Mouse (Mus musculus) frontal cortex, adult 2 months (tissue): ENCODE results near the gene Tgfbr3l. TPM values are rescaled to one million over a fixed set of nuclear protein-coding genes. Genes with fewer than 3 reads are reported as not detected.

ENCODE experiments used
- DNase-seq, 2 experiments: peaks; one replicate each; pipeline ENCODE4 v3.0.0; 2022; ENCODE audit warnings: low spot score in 1 of 2; ENCODE audit errors: extremely low spot score in 1 of 2
- polyA plus RNA-seq: library from polyadenylated mRNA; depleted of rRNA; stranded (reverse); fragments of >200 nt; gene quantifications from 2 replicates; pipeline ENCODE4 v1.2.3, GENCODE M21; 2012; rRNA removed

Gene Tgfbr3l
- polyA plus RNA-seq = 37.1 and 54.6 TPM in 2 replicates

DNA sequence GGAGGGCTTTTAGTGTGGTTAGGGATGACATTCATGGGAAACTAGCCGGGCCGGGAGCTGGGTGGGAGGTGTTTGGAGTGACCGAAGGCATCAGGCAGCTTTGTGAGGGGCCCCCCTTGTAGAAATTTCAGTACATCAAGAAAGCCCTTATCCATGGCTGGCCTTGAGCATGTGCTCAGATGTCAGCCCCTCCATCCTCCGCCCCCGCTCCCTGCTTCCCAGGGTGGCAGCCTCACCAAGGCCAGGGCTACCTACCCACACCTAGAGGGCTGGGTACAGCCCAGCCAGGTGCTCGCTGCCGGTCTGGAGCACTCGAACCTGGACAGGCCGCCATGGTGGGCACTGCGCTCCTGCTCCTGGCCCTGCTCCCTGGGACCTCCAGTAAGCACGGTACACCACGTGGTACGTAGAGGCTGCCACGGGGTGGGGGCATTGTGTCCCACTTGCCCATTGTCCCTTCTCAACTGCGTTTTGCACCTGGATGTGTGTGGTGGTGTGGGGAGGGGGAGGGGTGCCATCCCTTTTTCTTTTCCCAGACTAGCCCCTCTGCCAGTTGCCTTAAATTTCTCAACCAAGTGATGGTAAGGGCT is at the start of gene Tgfbr3l:
Gene Tgfbr3l (plus strand): TSS at position 264 of the 590 bp plus-strand sequence.
- no peak for DNase-seq

- no peak for DNase-seq
These were observed 46.7 kb upstream of the Tgfbr3l start for GRCm38 (mm10) chr8:4201321-4201720.

- DNase-seq = no peak
These were observed 42.5 kb upstream of the Tgfbr3l start for GRCm38 (mm10) chr8:4205246-4206123.

GRCm38 (mm10) chr8:4206182-4207015 is 41.6 kb upstream of the Tgfbr3l start:
- DNase-seq = no peak

- DNase-seq = no peak
These were observed 41.0 kb upstream of the Tgfbr3l start for GRCm38 (mm10) chr8:4207016-4207350.

GRCm38 (mm10) chr8:4211097-4211496 is 36.9 kb upstream of the Tgfbr3l start:
- DNase-seq = no peak

DNA sequence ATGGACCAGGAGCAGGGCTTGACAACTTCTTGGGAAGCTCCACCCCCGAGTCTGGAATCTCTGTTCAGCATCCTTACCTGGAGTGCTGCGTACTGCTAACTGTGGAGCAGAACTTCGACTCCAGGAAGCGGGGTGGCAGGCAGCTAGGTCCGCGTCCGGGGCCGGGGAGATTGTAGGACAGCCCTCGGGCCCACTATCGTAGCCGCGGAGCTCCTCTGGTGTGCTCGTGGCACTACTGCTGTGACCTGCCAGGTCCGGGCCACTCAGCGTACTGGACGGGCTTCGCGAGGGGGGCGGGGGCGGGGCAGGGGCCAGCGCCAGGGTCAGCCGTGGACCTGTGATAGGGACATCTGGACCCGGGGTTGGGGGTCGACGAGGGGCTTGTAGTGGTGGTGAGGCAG is 35.2 kb upstream of the Tgfbr3l start:
- DNase-seq = no peak

- DNase-seq = no peak
These were observed 34.6 kb upstream of the Tgfbr3l start for GRCm38 (mm10) chr8:4213210-4214005.

DNA sequence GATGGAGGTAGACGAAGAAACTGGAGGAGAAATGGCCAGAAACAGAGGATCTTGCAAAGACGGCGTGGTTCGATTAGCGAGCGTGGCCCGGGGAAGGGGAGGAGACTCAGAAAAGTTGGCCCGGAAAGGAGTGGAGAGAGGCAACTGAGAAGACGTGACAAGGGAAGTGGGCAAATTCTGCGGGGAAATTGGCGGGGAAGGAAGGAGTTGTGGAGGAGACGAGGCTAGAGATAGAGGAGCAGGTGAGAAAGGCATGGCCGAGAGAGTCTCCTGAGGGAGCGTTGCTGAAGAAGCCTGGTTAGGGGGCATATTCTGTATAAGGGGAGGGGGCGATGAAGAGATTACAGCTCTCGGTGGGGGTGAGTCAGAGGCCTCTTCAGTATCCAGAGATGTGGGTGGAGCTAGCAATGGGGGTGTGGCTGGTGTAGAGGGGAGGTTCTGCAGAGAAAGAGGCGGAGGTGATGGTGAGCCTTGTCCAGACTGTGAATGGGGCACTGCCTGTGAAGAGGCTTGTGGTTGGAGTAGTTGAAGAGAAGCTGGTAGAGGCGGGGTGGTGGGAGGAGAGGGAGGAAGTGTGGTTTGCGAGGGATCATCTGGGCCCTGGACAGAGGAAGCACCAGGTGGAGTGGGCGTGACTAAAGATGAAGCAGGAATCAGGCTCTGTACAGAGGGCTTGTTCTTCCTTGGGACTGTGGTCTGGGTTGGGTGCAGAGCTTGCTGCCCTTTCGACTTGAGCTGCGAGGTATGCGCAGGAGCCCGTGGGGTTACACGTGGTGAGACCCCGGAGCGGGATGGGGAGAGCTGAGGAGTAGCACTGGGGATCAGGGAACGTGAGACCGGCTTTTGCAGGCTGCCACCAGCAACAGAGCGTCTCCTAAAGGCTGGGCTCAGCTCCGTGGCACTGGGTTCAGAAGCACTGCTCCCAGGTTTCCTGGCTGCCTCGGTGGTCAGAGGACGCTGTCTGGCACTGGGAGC is 33.7 kb upstream of the Tgfbr3l start:
- DNase-seq = no peak

DNA sequence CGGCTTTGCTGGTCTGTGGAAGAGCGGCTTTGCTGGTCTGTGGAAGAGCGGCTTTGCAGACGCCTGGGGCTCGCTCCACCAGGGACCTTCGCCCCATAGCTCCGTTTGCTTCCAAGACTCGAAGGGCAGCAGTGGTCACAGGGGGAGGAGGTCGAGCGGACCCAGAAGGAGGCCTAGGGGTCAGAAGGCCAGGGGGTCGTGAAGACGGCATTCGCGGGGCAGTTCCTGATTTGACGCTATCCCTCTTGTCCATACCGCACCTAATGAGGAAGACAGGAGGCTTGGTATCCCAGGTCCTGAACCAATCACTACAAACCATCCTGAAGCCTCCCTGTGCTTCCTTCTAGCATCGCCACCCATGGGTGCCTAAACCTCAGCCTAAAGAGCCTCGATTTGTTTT is 31.7 kb upstream of the Tgfbr3l start:
- no peak for DNase-seq

DNA sequence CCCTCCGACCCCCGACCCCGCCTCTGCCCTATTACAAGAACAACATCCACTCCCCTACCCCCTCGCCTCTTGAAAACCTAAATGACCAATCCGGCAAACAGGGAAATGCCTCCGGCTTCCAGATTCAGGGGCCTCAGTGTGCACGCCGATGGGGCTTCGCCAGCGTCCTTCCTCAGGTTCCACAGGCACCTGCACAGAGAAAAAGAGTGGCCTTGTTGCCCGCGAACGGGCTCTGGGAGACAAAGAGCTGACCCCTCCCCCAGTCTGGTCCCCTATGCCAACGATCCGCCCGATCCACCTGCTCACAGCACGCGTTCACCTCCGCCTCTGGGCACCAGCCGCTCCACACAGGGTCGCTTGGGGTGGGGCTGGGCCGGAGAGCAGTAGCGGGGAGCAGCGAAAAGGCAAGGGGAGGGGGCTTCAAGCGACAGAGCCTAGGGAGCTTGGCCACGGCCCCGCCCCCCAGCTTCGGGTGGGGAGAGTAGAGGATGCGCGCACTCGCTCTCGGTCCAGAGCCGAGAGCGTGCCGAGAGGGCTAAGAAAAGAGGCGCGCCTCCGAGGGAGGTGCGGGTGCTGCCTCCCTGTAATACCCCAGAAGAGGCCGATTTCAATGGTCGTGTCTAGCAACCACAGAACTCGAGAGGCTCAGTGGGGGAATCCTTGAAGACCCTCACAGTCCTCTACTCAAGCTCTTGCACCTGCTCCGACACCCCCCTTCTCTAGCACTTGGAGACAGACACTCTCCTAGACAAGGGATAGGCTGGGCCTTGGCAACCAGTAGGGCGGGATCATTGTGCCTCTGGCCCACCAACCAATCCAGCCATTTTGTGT is 31.0 kb upstream of the Tgfbr3l start, which contains the start of gene Prr36:
Gene Prr36 (minus strand): TSS at position 669 of the 831 bp plus-strand sequence.
- DNase-seq = no peak

DNA sequence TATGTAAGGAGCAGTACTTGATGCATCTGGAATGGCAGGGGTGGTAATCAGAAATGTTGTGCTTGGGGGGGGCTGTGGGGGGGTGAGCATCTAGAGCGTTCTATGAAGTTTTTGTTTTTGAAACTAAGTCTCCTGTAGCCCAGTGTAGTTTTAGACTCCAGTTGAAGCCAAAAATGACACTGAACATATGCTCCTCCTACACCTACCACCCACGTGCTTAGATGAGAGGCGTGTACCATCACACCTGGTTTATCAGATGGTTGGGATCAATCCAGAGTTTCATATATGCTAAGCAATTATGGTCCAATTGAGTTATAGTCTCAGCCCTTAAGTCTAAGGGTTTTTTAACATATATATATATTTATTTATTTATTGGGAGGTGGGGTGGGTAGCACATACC is 28.4 kb upstream of the Tgfbr3l start:
- peak in 1 of 2 experiments; percentile 54 for DNase-seq

GRCm38 (mm10) chr8:4222059-4222458 is 26.0 kb upstream of the Tgfbr3l start:
- DNase-seq = no peak

DNA sequence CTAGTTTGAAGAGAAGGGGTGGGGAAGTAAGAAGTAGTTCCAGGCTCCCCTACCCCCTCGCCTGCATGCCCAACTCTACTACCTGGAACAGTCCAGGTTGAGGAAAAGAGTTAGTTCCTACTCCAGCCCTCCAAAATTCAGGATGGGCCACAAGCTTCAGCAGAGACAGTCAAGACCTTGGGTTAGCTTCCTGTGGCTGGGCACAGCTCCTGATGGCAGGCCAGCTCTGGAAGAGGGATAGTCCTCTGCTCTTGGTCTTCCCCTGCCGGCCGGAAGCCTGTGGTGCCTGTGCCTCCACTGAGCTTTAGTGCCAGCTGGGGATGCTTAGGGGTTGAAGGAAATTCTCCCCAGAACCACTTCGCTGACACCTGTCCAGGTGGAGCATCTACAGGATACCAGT is 21.7 kb upstream of the Tgfbr3l start:
- no peak for DNase-seq

GRCm38 (mm10) chr8:4226739-4227347 is 21.2 kb upstream of the Tgfbr3l start, which contains the start of gene Lrrc8e:
Gene Lrrc8e, plus strand, starts transcription at chr8:4226827.
- no peak for DNase-seq

DNA sequence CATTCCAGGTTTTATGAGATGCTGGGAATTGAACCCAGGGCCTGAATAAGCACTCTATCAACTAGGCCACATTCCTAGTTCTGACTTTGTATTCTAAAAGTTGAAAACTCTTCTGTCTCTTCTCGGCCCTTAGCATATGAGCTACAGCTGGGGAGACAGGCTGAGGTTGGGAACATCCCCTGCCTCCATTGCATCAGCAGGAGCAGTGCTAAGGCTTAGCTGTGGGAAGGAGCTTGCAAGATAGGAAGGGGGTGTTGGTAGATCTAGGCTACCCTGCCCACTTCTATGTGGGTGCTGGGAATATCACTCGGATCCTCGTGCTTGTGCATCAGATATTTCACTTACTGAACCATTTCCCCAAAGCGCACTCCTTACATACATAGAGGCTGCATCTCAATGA is 20.1 kb upstream of the Tgfbr3l start:
- DNase-seq = no peak

GRCm38 (mm10) chr8:4229784-4230183 is 18.2 kb upstream of the Tgfbr3l start:
- DNase-seq = no peak
